Mouse (Mus musculus): ENCODE results near the gene Kif27.
"Not testable (repeated sequence)": the region's sequence is repeated elsewhere in the genome, so short reads cannot be mapped to it uniquely, and the experiment has no call there.

Gene Kif27

DNA sequence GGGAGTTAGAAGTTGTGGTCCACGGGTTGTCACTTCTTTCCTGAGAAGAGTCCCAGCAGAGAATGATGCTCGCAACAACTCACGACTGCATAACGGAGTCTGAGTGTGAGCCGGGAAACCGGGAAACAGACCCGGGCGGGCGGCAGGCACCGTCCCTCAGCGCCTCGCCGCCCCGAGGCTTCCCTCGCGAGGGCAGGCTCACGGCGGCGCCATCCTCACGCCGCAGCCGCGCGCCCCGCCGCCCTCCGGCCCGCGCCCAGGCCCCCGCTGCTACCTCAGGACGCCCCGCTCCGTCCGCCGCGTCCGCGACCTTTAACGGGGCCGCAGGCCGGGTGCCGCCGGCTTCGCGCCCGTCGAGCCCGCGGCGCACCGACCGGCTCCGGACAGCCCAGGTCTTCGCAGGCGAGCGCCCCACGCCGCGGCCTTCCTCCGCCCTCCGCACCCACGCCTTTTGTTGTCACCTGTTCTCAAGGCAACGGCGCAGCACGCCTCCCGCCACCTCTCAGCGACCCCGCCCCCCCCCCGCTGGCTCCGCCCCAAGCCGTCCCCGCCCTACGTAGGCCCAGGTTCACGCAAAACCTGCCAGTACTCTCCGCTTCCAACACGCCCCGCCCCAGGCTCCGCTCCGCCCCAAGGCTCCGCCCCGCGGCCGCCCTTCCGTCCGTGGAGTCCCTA, at the start of gene Kif27:
TSS of gene Kif27 (minus strand) at position 494 of the 675 bp plus-strand sequence.
- DNase-seq (ENCODE audit: extremely low read depth, low read depth), result peak; percentile 83

DNA sequence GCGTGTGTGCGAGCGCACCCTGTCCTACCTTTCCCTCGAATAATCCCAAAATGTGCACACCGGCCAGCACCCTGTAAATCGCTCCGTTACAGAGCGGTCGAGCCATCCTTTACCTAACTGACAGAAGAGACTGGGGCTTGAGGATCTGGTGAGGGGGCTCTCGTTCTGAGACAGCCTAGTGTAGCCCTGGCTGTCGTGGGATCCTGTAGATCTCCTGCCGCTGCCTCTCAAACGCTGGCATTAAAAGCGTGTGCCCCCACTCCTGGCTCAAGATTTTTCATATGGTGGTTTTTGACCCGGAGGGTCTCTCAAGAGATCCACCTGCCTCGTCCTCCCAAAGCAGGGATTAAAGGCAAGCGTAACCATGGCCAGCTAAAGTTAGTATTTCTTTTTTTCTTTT, 44.3 kb upstream of the Kif27 start, which contains the start of gene Hnrnpk:
TSS of gene Hnrnpk (minus strand) at position 101 of the 400 bp plus-strand sequence.
- not testable (repeated sequence) for DNase-seq (ENCODE audit: extremely low read depth, low read depth)

DNA sequence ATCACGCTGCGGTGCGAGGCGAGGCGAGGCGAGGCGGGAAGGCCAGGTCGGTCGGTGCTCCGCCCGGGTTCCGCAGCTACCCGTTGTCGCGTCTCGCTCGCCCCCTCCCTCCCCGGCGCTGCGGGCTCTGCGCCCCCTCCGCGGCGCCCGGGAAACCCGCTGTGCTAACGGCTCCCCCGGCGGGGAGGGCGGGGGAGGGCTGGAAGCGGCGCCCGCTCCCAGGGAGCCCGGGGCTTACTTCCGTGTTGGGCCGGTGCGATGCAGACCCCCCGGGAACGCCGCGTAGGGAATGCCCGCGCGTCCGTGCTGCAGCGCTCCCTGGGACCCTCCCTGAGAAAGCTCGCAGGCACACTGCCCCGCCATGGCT, 43.8 kb upstream of the Kif27 start:
- DNase-seq (ENCODE audit: extremely low read depth, low read depth), result no peak

DNA sequence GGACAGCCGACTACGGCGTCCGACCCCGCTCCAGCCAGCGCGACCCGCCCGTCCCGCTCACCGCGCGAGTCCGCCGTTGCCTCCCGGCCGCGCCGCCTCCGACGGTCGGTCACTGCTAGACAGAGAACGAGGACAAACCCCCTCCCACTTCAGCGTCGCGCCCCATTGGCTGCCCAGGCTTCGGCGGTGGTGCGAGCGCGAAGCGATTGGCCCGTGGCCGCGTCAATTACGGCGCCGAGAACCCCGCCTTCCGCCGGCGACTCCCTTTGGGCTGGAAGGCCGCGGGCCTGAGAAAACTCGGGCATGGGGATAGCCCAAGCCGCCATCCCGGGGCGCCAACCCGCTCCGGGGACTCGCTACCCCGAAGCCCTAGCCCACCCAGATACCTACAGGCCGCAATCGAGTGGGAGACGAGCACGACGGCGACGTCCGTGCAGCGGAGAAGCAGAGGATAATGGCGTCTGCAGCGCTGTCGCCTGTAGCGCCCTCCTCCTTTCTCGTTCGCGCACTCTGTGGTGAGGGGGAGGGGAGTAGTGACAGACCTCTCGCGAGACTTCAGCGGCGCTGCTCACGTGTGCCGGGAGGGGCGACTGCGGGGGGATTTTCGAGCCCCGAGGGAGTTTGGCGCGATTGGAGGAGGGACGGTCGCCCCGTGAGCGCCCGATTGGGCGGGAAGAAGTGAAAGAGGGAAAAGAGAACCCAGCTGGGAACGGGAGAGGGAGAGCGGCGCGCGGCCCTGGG, 43.3 kb upstream of the Kif27 start, which contains the start of gene Rmi1:
TSS of gene Rmi1 (plus strand) at position 246 of the 741 bp plus-strand sequence.
- DNase-seq (ENCODE audit: extremely low read depth, low read depth), result peak; percentile 93

DNA sequence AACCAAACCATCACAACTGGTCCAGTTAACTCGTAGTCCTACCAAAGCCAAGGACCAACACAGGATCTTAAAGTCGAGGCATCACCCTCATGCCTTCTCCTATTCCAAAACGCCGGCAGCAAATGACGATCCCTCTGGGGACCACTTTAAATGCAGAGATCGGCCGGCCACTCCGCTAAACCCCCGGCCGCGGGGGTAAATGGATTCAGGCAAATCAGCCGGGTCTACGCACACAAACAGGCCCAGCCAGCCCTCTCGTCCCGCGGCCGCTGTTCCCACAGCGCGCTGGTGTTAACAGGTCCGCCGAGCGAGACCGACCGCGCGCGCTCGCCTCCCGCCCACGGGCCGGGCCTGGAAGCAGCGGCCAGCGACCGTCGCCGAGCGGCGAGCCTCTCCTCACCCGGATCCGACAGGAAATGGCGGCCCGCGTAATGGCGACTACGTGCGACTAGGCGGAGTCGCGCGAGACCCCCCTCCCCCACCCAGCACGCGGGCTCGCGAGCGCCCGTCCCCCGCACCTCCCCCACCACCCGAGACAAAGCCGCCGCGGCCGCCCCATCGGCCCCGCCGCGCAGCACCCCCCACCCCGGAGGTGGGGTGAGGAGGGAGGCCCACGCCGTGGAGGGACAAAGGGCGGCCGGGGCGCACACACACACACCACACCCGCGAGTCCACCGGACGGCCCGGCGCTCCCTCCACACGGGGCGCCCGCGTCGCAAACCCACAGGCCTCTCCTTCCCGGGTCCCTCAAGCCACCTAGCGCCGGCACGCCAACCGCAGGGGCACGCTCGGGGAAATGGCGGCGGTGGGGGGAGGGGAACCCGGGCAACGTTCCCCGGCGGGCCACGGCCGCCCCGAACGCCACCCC, 42.4 kb upstream of the Kif27 start:
- no peak for DNase-seq (ENCODE audit: extremely low read depth, low read depth)

DNA sequence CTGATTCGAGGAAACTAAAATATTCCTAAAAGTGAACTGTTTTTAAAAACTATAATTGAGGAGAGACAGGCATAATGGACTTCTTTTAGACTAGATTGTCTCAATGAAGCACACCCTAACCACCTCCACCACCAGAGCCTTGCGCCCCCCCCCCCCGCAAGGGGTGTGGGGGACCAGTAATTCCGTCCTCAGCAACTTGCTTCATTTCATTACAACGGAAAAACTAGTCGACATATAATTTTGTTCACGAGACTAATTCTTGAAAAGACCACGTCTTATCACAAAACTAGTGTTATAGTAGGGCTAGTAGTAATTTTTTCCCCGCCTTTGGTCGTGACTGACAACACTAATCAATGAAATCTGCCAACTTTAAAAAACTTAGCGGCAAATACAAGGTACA, 41.7 kb upstream of the Kif27 start:
- DNase-seq (ENCODE audit: extremely low read depth, low read depth), result no peak

DNA sequence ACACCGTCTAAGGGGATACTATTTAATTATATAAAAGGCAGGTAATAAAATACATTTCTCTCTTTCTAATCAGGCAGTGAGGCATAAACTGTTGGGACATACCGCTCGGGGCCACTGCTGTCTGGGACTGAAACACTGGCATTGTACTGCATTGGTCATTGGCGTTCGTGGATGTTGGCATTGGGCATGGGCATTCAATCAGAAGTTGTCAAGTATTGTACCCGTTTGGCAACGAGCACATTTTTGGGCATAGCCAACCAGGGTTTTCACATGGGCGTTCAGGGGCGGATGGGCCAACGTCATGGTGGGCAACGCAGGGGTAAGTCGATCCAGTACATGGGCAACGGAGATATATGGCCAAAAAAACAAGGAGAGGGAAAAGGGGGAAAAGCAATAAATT, 38.7 kb upstream of the Kif27 start:
- no peak for DNase-seq (ENCODE audit: extremely low read depth, low read depth)

DNA sequence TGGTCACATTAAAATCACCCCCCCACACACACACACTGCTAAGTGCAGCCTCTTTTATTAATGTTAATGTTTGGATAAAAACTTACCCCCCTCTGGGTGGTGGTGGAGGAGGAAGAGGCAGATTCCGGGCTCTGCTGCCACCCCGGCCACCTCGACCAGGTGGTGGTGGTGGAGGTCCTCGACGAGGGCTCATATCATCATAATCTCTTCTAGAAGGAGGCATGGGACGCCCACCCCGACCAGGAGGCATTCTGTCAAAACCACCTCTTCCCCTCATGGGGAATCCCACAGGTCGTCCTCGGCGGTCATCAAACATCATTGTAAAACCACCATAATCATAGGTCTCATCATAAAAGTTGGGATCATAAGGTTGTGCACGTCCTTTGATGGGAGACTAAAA, 35.5 kb upstream of the Kif27 start:
- DNase-seq (ENCODE audit: extremely low read depth, low read depth), result not testable (repeated sequence)

DNA sequence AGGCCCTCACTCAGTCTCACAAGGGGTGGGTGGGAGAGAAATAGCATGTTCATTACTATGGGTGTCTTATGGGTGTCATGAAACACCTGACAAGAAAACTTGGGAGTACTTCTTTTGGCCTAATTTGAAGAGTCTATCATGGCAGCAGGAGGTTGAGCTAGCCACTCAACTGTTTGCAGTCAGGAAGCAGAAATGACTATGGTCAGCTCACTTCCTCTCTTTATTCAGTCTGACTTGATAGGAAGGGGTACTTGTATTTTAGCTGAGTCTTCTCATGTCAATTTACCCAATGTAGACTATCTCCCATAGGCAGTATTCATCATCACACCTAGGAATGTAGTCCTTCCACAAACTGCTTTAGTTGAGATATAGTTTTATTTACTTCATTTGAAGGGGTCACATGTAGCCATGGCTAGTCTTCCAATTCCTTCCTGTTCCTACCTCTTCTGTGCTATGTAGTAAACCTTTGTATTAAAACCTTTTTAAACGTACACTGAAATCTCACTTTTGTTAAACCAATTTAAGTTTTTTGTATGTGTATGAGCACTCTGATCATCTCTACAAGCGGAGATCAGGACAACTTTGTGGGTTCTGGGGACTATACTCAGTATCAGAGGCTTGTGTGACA, 30.5 kb upstream of the Kif27 start:
- no peak for DNase-seq (ENCODE audit: extremely low read depth, low read depth)

DNA sequence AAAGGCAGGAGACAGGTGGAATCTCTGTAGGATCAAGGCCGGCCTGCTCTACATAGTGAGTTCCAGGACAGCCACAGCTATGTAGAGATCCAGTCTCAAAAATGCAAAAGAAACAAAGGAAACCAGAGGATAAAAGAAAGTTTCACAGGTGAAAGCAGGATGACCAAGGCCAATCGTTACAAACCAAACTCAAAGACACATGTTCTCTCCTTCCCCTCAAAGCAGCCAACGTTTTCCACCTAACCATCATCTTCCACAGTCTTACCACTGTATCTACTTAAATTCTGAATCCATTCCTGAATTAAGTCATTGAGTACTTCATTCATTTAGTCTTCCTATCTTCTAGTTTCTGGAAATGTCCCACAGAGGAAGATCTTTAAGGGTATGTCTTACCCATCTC, 29.5 kb upstream of the Kif27 start:
- DNase-seq (ENCODE audit: extremely low read depth, low read depth), result no peak

DNA sequence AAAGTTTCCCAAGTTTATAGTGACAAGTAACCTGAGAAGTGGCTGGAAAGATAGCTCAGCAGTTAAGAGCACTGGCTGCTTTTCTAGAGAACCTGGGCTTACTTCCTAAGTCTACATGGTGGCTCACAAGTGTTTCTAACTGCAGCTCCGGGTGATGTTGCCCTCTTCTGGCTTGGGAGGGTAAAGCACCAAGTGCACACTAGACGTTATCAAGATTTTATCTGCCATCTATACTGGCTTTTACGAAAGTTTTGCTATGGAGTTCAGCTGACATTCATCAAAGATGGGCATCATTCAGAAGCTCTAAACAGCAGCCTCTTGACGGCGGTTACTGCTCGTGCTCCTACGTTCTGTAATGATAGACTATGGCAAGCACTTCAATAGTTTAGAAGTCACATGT, 29.0 kb upstream of the Kif27 start:
- DNase-seq (ENCODE audit: extremely low read depth, low read depth), result no peak

DNA sequence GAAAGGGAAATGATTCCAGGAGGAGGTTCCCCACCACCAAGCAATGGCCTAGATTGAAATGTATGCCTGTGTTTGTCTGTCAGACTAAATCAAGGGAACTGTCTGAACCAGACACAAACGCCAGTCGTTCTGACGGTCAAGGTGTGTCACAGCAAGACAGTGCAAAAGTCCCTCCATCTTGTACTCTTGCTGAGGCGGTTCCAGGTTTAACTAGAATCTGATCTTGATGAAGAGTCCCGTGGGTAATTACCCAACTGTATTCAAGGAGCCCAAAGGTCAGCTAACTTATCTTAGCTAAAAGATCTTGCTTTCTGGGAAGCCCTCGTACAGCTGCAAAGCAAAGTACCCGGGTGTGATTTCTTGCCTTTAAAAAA, 26.6 kb upstream of the Kif27 start:
- DNase-seq (ENCODE audit: extremely low read depth, low read depth), result no peak

DNA sequence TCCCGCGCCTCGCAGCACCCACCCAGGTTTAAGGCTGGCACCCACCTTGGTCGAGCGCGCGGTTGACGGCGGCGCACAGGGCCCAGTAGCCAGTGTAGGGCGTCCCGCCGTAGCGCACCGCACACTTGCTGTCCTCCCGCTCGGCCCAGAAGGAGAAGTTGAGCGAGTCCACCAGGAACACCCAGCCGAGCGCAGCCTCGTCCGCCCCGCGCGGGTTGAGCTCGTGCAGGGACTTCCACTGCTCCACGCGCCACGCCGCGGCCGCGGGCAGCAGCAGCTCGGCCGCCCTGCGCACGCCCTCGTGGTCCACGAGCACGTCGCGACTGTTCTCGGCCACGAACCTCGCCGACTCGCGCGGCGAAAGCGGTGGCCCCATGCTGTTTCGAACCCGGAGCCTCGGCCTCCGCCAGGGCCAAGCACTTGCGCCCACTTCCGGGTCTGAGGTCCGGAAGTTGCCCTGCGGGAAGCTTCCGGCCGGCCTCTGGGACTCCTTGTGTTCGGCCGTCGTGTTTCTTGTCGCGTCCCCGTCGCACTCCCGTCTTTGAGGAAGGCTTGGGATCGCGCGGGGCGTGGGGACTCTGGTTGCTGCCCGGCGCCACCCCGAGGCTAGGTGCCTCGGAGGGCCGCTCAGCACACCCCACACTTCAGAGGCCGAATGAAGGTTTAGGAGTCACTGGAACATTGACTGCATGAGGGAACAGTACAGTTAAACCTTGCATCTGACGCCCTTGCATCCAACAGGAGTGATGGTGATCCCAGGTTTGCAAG, 26.0 kb upstream of the Kif27 start, which contains the start of gene 2210016F16Rik:
TSS of gene 2210016F16Rik (minus strand) at position 447 of the 768 bp plus-strand sequence.
- DNase-seq (ENCODE audit: extremely low read depth, low read depth), result no peak

DNA sequence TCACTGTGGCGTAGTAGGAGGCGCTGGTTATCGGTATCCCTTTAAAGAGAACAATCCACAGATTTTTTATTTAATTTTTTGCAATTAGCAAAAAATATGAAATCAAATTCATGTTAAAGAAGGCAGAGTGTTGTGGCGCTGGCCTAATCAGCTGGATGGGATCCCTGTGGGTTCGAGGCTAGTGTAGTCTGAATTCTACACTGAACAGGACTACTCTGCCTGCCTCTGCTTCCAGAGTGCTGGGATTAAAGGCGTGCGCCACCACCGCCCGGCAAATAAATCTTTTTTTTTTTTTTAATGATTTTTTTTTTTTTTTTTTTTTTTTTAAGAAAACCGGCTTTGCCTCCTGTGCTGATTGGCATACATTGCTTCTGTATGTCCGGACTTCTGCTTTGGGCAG, 25.4 kb upstream of the Kif27 start:
- DNase-seq (ENCODE audit: extremely low read depth, low read depth), result no peak

DNA sequence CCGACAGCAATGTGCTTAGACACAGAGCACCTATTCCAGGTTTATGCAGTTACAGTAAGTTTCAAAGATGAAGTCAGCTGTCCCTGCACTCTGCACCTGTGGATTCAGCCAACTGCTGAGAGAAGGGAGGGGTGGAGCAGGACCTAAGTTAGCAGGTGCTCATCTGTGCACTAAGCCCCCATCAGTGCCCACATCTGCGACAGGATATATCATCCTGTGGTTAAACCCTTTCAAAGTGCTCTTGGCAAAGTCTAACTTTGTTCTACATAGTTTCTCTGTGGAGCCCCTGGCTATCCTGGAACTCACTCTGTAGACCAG, 14.2 kb upstream of the Kif27 start:
- no peak for DNase-seq (ENCODE audit: extremely low read depth, low read depth)

DNA sequence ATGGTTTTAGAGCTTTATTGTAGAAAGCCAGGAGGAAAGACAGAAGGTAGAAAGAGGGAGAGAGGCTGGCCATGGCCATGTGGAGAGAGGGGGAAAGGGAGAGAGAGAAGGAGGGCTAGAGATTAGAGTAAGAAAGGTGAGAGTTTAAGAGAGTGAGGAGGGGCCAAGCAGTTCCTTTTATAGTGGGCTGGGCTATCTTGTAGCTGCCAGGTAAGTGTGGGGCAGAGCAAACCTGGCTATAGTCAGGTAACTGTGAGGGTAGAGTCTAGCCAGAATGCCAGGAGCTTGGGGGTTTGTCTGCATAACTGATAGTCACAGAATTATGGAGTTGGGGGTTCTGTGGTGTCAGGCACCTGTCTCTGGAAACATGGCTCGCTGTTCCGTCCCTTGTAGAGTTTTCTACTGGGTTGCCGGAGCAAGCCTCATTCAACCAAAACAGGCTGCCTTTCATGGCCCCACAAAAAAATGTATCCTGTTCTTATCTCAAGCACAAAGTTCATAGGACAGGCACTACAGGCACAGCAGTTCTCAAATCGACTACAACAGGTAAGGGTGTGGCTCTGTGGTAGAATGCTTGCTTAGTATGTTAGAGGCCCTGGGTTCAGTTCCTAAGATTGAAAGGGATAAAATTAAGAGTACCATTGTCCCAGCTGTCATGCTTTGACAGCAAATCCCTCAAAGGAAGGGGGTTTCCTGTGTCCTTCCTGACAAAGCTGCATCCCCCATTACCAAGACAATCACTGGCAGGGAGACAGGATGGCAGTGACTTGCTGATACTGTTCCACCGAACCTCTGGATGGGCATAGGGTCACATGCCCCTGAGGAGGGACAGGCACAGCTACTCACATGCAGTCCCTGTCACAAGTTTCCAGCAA, 13.6 kb upstream of the Kif27 start:
- DNase-seq (ENCODE audit: extremely low read depth, low read depth), result no peak

DNA sequence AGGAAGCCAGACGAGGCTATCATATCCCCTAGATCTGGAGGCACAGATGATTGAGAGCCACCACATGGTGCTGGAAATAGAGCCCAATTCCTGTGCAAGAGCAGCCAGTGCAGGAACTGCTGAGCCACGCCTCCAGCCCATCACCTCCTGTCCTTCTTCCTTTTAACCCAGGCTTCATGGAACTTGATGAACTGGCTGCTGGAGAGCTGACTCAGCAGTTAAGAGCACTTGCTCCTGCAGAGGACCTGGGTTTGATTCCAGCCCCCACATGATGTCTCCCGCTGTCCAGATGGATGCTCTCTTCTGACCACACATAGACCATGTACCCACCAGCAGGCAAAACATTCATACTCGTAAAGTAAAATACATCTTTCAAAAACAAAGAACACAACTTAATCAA, 9.9 kb upstream of the Kif27 start:
- no peak for DNase-seq (ENCODE audit: extremely low read depth, low read depth)

DNA sequence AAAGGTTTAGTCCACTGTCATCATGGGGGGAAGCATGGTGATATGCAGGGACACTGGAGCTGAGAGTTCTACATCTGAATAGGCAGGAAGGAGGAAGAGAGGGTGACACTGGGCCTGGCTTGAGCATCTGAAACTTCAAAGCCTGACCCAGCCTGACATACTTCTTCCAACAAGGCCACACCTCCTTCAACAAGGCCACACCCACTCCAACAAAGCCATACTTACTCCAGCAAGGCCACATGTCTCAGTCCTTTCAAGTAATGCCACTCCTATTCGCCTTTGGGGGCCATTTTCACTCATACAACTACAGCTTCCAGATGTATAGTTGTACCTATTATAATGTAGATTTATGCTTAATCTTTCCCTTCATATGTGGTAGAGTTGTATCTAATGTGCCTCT, 8.7 kb upstream of the Kif27 start:
- DNase-seq (ENCODE audit: extremely low read depth, low read depth), result no peak

DNA sequence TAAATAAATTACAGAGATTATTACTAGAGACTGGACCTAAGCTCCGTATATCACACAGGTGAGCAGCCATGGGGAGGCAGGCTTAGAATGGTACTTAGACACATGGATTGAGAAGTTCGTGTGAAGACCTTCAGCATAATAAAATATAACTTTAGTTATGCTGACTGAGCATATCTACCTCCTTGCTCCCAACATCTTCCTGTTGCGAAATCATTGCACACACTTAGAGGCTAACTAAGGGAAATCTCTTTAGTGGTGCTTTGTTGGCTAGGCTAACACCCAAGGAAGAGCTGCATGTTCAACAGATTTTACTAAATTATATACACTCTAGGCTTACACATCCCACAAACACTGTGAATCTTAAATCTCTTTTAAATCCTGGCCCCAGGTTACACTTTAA, 7.5 kb upstream of the Kif27 start:
- no peak for DNase-seq (ENCODE audit: extremely low read depth, low read depth)

DNA sequence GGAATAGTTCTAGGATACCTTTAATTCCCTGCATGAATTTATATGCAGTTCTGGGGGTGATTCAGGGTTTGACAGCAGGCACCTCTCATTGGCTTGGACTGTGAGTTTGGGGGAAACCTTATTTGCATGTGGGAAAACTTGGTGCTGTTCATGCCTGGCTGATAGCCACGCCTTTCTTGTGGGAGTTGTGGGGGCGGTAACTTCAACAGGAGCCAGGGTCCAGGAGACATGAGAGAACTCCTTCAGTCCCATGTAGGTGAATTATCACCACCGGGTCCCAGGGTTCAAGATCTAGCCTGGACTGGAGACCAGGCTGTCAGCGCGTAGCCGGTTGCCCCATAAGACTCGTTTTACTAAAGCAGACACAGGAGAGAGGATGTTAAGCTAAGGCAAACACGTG, 6.3 kb upstream of the Kif27 start:
- not testable (repeated sequence) for DNase-seq (ENCODE audit: extremely low read depth, low read depth)

All from MEL-GATA-1-ER (cell line).